Mouse (Mus musculus): ENCODE measurements around the gene Gm21954. TPM values are rescaled to one million over a fixed set of nuclear protein-coding genes. Genes with fewer than 3 reads are reported as not detected.

Gene Gm21954
- total RNA-seq, 2 experiments from 2014 or later: not detected

- DNase-seq (ENCODE audit: extremely low spot score in 1 of 2, low spot score in 1 of 2): no peak
Observed at GRCm38 (mm10) chr3:55464226-55464625, 7.8 kb downstream of the Gm21954 start.

GRCm38 (mm10) chr3:55462904-55463668 is 8.9 kb downstream of the Gm21954 start:
- DNase-seq (ENCODE audit: extremely low spot score in 1 of 2, low spot score in 1 of 2): no peak

GRCm38 (mm10) chr3:55461685-55462655 is 10.0 kb downstream of the Gm21954 start:
- DNase-seq (ENCODE audit: extremely low spot score in 1 of 2, low spot score in 1 of 2): peak; percentile 67 to 76

- DNase-seq (ENCODE audit: extremely low spot score in 1 of 2, low spot score in 1 of 2): no peak
Observed at GRCm38 (mm10) chr3:55461092-55461491, 10.9 kb downstream of the Gm21954 start.

- no peak for DNase-seq (ENCODE audit: extremely low spot score in 1 of 2, low spot score in 1 of 2)
Observed at GRCm38 (mm10) chr3:55452464-55452863, 19.5 kb downstream of the Gm21954 start.

- no peak for DNase-seq (ENCODE audit: extremely low spot score in 1 of 2, low spot score in 1 of 2)
Observed at GRCm38 (mm10) chr3:55451877-55452276, 20.1 kb downstream of the Gm21954 start.

GRCm38 (mm10) chr3:55451035-55451434 is 21.0 kb downstream of the Gm21954 start:
- DNase-seq (ENCODE audit: extremely low spot score in 1 of 2, low spot score in 1 of 2): no peak

- no peak for DNase-seq (ENCODE audit: extremely low spot score in 1 of 2, low spot score in 1 of 2)
Observed at GRCm38 (mm10) chr3:55449148-55449547, 22.9 kb downstream of the Gm21954 start.

GRCm38 (mm10) chr3:55447486-55448460 is 24.2 kb downstream of the Gm21954 start:
- DNase-seq (ENCODE audit: extremely low spot score in 1 of 2, low spot score in 1 of 2): peak in 1 of 2 experiments; percentile 49

- DNase-seq (ENCODE audit: extremely low spot score in 1 of 2, low spot score in 1 of 2): no peak
Observed at GRCm38 (mm10) chr3:55446681-55447080, 25.3 kb downstream of the Gm21954 start.

- peak in 1 of 2 experiments; percentile 30 for DNase-seq (ENCODE audit: extremely low spot score in 1 of 2, low spot score in 1 of 2)
Observed at GRCm38 (mm10) chr3:55443725-55444124, 28.3 kb downstream of the Gm21954 start.

- DNase-seq (ENCODE audit: extremely low spot score in 1 of 2, low spot score in 1 of 2): no peak
Observed at GRCm38 (mm10) chr3:55443271-55443670, 28.7 kb downstream of the Gm21954 start.

GRCm38 (mm10) chr3:55442012-55442645 is 29.9 kb downstream of the Gm21954 start:
- DNase-seq (ENCODE audit: extremely low spot score in 1 of 2, low spot score in 1 of 2): no peak

GRCm38 (mm10) chr3:55440342-55440741 is 31.7 kb downstream of the Gm21954 start:
- DNase-seq (ENCODE audit: extremely low spot score in 1 of 2, low spot score in 1 of 2): no peak

- DNase-seq (ENCODE audit: extremely low spot score in 1 of 2, low spot score in 1 of 2): no peak
Observed at GRCm38 (mm10) chr3:55438824-55439446, 33.1 kb downstream of the Gm21954 start.

GRCm38 (mm10) chr3:55434276-55434675 is 37.7 kb downstream of the Gm21954 start:
- DNase-seq (ENCODE audit: extremely low spot score in 1 of 2, low spot score in 1 of 2): no peak

- DNase-seq (ENCODE audit: extremely low spot score in 1 of 2, low spot score in 1 of 2): no peak
Observed at GRCm38 (mm10) chr3:55431223-55431622, 40.8 kb downstream of the Gm21954 start.

GRCm38 (mm10) chr3:55430022-55430549 is 41.9 kb downstream of the Gm21954 start:
- DNase-seq (ENCODE audit: extremely low spot score in 1 of 2, low spot score in 1 of 2): no peak
